Mouse (Mus musculus) mouse trophoblast stem cell (cell line): ENCODE measurements around the gene Nudt14.

Experiments used
- in situ Hi-C, 2 experiments: fragments of 300-500 bp; cut with MseI, MboI; formaldehyde crosslinking; loops; 2 replicates in 1 of 2; 3 replicates in 1 of 2; pipeline ENCODE4 v1.15.1; 2025

Gene Nudt14

DNA sequence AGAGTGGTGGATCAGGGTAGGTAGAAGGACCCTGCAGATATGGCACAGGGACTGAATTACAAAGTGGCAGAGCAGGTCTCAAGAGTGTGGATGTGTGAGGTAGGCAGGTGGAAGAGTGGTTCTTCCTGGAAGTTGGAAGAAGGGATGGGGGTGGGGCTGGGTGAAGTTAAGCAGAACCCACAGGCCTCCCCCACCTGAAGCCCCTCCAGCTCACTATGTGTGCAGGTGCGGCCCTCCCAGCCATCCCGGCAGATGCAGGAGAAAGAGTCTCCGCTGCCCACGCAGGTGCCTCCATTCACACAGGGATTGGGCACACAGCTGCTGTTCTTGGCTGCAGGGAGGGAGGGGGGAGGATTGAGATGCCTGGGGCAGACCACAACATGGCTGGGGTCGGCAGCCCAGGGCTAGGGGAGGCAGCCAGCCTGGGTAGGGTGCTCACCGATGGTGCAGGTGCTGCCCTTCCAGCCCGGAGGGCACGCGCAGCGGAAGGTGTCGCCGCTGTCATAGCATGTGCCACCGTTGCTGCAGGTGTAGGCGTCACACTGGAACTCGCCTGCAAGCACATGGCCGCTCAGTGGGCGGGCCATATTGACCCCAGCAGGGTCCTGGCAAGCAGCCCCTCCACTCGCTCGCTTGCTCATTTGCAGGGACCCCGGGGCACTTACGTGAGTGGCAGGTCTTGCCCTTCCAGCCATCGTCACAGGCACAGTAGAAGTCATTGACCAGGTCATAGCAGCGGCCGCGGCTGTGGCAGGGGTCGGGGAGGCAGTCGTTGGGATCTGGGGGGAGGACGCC, 28.8 kb downstream of the Nudt14 start:
- in situ Hi-C loops, result no loop called here

DNA sequence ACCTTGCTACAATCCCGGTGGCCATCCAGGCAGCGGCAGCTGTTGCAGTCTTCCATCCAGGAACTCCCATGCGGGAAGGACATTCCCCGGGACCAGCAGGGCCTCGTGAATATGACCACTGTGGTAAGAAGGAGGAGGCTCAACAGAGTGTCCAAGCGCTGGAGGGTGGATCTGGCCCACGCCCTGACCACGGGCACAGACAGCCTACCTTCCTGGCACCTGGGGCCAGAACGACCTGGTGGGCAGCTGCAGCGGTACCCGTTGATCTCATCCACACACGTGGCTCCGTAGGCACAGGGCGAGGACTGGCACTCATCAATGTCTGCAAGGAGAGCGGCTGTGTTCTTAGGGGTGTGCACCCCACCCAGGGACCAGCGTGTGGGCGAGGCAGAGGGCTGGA, 30.2 kb downstream of the Nudt14 start:
- in situ Hi-C loops, result no loop called here

DNA sequence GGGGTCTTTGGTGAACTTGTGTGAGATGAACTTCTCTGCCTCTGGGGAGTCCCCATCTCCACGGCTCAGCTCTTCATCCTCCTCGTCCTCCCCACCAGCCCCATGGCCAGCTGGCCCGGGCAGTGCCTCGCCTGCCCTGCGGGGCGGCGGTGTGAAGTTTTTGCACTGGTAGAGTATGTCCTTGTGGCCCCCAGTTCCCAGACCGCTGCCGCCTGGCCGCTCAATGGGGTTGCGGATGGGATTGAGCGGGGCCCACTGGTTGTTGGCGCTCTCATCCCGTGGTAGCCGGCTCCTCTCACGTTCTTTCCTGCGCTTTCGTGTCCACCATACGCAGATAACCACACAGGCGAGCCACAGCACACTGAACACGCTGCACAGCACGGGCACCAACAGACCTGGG, 32.9 kb downstream of the Nudt14 start:
- in situ Hi-C loops, result no loop called here

DNA sequence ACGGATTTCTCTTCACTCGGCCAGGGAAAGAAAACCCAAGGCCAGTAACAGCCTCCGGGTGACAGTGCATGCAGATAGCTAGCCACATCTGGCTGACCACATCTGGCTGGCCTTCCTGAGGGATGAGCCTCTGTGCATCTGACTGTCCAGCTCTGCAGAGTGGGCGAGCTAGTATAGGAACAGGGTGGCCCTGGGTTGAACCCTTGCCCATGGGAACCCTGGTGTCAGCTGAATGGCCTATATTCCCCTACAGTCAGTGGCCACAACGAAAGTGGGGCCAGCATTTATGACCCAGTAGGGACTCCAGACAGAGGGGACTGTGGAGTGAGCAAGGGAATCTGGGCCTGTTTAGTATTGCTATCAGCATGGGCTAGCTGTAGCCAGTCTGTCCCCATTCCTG, 36.9 kb downstream of the Nudt14 start:
- in situ Hi-C loops, result no loop called here

DNA sequence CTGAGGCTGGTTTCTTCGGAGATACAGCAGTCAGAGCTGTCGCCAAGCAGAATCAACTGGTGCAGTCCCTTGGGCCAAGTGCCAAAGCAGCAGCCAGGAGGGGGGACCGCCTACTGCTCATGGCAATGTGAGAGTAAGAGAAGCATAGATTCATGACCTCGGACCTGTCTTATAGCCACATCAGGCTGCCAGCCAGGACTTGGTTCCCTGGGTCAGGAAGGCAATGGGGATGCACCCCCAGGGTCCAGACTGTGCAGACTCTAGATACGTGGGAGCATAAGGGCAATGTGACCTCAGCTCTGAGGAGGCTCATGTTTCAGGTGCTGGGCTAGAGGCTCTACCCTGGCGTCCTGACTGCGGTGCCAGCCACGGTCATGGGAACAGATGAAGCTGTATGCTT, 38.0 kb downstream of the Nudt14 start:
- in situ Hi-C loops, result no loop called here

DNA sequence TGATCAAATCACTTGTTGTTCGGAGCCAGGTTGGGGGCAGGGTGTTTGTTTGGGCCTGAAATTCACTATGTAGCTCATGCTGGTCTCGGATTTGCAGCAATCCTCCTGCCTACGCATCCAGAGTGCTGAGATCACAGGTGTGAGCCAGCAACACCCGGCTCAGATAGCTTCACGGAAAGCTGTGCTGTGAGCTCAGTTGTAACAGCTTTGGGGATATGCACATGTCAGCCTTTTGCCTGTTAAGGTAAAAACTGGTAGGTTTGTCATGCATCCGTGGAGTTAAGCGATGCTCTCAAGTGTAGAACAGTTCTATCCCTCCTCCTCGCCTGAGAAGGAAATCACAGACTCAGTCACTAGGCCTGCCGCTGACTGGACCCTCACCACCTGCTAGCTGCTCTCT, 41.3 kb downstream of the Nudt14 start:
- in situ Hi-C loops, result no loop called here

DNA sequence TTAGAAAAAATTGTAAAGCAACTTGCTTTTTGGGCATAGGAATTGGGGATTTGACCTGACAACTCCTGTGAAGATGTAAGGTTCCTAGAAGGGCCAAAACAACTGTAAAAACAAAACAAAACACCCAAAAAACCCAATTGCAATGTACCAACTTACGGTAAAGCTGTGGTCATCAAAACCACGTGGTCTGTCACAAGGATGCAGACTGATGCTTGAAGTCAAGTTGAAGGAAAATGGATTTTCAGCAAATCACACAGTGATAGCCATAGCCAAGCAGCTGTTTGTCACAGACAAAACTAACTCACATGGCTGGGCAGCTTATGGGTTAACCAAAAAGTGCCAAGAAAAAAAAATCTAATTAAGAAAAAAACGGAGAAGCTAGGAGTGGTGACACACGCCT, 43.0 kb downstream of the Nudt14 start:
- in situ Hi-C loops, result no loop called here

DNA sequence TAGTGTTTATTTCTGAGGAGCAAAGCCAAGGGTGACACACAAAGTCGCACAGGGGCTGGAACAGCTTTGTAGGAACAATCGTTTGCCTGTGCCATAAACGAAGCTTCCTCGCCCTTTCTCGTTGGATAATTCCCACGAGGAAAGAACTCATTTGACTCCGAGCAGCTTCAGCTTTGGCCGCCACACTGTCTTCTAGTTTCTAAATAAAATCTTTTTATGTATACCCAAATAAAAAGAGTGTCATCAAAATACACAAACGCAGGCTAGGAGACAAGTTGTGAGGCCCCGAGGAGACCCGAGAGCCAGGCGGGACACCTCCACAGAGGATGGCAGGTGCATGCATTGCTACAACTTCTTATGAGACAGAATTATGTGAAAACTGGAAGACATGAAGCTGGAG, 43.6 kb downstream of the Nudt14 start:
- in situ Hi-C loops, result no loop called here

DNA sequence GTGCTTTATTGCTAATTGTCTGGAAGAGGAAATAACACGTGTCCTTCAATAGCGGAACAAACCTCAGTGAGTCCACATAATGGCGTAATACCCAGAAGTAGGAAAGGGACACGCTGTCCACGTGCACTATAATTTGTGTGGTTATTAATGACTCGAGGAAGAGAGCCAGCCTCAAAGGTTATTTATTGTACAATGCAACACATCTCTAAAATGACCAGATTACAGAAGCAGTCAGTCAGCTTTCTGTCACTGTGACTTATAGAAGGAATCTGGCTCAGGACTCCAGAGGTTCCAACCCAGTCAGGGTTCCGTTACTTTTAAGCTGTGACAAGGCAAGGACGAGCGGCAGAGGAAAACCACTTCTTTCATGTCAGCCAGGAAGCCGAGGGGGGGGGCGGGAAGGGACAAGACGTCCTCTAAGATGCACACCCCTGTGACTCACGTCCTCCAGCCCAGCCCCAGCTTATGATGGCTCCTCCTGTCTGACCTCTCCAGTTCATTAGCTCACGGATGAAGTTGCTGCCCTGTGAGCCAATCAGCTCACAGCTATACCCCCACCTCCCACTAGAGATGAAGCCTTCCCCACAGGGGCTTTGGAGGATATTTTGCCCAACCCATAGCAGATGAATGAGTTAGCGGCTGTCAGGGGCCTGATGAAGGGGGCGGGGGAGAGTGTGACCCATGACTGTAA, 44.3 kb downstream of the Nudt14 start:
- in situ Hi-C loops, result no loop called here

DNA sequence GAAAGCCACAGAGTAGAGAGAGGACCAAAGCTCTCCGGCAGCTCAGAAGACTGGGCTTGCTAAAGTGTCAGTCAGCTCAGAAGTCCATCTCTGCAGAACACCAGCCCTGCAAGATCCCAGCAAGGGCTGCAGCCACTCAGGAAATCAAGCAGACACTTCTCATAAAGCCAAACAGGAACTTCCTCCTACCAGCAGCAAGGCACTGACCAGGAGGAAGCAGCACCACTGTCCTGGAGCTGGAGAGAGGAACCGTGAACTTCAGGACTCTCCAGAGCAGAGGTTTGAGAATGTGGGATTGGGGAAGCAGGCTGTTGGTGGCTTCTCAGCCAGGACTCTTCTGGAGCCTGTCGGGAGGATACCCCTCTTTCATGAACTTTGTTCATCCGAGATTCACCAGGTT, 47.0 kb downstream of the Nudt14 start:
- in situ Hi-C loops, result no loop called here

DNA sequence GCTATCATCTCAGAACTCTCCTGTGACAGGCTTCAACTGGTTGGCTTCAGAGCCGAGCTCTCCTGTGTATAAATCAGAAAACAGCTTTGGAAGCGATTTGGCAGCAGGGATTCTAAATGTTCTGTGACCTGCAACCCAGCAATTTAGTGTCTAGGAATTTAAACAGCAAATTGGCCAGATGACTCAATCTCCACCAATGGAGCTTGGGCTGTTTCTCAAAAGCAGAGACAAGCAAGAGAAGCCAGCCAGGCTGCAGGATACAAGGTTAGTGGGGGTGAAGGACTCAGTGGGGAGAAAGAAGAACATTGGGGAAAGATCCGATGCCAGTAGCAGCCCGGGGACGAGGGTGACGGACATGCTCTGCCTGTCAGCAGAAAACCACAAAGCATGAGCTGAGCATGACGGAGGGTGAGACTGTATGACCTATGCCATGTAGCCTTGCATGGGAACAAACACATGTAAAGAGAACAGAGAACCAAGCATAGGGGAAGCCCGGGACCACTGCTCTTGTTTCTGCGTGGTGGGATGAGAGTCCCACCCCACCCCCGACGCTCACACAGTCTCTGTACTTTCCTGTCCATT, 47.5 kb downstream of the Nudt14 start:
- in situ Hi-C loops, result no loop called here

DNA sequence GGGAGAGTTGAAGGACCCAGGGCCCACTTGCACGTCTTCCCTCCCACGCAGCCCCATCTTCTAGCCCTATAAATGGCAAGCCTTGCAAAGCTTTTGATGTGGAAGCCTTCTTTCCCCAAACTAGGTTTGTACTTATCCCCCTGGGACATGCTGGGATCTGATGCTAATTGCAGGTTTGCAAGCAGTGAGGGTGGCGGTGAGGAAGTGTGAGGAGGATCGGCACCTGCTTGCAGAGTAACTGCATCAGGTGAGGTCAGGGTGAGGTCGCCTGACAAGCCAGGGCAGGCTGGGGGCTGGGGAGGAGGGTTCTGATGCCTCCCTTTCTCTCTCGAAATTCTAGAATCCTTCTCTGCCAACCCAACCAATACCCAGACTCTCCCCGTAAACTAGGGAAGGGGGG, 56.5 kb downstream of the Nudt14 start:
- in situ Hi-C loops, result no loop called here
